Mouse (Mus musculus): Measurements from ENCODE around the gene Thpo.

DNA sequence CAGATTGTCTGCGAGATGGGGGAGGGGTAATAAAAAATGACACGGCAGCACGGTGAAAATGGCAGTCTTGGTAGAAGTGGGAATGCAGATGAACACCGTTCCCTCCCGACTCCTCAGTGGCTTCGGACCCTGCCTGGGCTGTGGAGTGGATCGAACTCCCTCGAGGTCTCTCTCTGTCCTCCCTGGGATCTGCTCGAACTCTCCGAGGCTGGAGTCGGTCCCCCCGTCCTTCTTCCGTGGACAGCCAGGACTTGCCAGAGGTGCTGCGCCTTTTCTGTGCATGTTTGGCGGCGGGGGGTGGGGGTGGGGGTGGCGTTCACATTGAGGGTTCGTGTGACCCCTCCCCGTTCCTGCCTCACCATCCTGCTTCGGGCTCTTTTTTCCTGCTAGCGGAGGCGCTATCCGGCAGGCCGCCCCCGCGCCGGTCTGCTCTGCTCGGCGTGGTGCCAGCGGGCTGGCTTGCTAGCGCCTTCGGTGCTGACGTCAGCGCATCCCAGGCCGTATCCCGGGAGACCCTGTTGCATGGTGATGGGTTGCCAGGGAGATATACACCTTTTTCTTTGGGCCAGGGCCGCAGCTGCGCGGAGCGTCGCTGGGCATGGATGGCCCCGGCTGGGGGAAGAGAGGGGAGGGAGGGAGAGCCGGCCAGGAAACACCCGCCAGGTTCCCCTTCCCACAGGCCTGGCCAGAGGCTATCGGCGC is 38.5 kb downstream of the Thpo start:
- no peak for TF ChIP-seq HCFC1 (IDR thresholded peaks at IDR 0.05; ENCODE audit: borderline replicate concordance, insufficient read depth, low read length)
- TF ChIP-seq ZNF384 (IDR thresholded peaks at IDR 0.05; ENCODE audit: low read depth, low read length), result no peak
- peak; percentile 58; the same call in 1 of the 2 replicates for TF ChIP-seq MAFK (IDR thresholded peaks at IDR 0.05; ENCODE audit: insufficient read depth, low read depth, low read length)
- TF ChIP-seq CHD2 (IDR thresholded peaks at IDR 0.05; ENCODE audit: low read depth, low read length), result no peak
- no peak for TF ChIP-seq ZC3H11A (IDR thresholded peaks at IDR 0.05; ENCODE audit: borderline replicate concordance, low read depth, low read length)
